Mouse (Mus musculus): ENCODE measurements around the gene Dnajc17.

The Dnajc17 gene

DNA sequence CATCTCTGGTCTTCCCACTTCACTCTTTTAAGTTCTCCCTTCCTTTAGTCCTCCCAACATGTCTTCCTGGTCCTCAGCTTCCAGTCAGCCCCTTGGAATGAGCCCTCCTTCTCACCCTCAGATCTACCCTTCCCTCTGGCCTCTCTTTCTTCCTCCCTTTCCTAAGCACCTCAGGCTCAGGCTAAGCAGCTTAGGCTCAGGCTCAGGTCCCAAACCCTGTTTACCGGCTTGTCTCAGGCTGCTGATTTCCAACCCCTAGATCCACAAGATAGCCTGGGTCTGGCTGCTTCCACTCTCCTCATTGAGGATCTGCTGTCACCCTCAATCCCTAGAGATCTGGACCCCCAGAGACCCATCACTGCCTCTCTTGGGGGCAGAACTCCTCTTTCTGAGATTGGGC lies 10.5 kb downstream of the Dnajc17 start:
- no peak for DNase-seq (ENCODE audit: low read depth, low spot score)

DNA sequence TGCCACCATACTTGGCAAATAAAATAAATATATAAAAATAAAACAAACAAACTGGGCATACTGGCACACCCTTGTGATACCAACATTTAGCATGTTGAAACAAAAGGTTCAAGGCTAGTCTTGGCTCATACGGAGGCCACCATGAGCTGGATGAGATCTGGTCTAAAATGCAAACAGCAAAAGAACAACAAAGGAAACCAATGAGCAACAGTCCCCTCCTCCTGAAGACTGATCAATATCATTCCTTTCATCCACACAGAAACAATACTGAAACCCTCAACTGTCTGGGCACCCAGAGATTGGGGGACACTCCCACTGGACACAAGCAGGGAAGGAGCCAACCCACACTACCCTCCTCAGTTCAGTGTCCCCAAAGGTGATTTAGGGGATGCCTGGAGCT lies 11.1 kb downstream of the Dnajc17 start:
- no peak for DNase-seq (ENCODE audit: low read depth, low spot score)

DNA sequence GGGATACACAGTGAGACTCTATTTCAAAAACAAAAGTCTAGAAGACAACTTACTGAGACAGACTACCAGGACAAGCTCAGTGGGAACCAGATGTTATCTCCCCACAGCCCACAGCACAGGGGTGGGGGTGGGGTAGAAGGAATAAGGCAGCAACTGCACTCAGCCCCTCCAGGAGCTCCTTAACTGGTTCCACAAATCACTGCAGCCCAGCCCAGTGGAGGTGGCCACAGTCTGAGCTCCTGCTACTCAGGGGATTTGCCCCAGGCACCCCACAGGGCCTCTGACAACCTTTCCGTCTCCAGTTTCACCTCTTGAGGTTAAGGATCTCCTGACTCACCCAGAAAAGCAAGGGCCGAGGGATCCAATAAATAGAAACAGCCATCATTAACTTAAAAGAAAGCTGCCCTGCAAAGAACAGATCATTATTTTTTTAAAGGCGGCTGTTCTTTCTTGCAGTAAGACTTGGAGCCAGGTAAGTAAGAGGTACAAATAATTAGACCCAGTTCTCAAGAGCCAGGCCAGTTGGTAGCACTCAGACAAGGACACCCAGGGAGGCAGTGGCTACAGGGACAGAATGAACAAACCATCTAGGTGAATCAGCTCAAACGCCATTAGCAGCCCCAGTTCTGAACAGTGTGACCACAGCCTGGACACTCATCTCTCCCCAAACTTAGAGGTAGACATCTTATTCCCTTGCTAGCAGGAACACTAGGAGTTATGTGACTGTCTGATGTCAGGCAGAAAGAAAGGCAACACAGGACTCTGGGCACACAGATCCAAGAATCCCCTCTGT lies 12.1 kb downstream of the Dnajc17 start:
- no peak for DNase-seq (ENCODE audit: low read depth, low spot score)

DNA sequence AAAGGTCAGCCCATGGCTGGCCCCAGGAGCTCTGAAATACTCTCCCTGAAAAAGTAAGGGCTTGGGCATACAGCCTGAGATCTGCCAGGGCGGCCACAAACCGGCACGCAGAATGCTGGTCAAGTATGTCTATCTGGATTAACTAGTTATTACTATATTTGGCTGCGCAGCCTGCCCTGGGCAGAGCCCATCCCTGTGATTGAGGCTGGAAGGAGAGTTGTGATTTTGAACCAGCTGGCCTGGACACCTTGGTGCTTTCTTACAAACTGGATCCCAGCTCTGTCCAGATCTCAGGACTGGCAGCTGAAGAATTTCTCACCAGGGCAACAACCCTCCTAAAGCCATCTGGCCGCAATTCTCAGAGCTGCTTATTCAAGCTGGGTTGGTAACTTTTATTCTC lies 14.5 kb downstream of the Dnajc17 start:
- no peak for DNase-seq (ENCODE audit: low read depth, low spot score)

DNA sequence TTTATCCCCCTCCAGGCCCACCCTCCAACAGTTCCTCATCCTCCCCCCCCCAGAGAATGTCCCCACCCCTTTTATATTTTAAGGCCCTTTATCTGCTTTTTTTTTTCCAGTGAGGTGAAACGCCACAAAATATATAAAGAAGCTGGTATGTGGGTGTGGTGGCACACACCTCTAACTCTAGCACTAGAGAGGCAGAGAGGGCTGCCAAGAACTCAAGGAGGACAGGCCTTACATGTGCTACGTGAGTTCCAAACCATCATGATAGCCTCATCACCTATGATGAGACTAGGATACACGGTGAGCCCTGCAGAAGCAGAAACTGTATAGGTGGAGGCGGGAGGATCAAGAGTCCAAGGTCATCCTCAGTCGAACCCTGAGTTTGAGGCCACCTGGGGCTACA lies 17.6 kb downstream of the Dnajc17 start:
- no peak for DNase-seq (ENCODE audit: low read depth, low spot score)

DNA sequence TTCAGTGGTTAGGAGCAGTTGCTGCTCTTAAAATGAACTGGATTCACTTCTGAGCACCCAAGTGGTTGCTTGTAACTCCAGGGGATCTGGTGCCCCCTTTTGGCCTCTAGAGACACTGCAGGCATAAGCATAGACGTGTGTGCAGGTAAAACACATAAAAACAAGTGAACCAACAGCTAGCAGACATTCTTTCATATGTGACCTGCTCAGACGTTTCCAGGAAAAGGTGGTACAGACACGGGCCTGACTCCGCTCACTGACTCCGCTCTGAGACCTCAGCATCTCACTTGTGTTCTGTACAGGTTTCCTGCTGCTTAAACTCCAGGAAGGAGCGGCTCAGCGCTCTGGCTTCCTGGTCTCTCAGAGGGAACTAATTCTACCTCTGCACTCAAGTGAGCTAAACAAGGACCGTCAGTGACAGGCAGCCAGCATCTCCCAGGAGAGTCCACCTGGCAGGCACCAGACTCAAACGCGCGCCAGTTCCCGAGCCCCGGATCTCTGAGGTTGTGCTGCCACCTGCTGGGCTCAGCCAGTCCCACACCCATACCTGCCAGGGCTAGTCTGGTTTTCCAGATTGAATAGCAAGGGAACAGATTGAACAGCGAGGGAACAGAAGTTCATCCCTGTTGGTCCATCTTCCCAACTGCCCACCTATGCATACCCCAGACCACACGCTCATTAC lies 19.4 kb downstream of the Dnajc17 start:
- peak; percentile 73 for DNase-seq (ENCODE audit: low read depth, low spot score)

DNA sequence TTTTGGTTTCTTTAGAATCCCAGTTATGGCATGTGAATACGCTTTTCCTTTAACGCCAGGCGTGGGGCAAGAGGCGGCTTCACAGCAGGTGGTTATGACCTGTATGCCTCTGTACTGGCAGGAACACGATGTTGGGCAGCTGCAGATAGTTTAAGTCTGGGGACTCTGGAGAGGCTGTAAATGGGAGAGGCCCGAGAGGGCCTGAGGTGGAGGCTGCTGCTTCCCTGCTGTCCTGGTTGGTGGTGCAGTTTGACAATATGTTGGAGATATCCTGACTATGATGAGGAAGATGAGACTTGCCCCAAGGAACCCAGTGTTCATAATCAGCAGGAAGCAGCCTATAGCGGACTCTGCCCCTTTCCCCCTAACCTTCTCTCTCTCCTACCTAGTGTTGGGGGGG lies 25.7 kb downstream of the Dnajc17 start:
- DNase-seq (ENCODE audit: low read depth, low spot score) = no peak

DNA sequence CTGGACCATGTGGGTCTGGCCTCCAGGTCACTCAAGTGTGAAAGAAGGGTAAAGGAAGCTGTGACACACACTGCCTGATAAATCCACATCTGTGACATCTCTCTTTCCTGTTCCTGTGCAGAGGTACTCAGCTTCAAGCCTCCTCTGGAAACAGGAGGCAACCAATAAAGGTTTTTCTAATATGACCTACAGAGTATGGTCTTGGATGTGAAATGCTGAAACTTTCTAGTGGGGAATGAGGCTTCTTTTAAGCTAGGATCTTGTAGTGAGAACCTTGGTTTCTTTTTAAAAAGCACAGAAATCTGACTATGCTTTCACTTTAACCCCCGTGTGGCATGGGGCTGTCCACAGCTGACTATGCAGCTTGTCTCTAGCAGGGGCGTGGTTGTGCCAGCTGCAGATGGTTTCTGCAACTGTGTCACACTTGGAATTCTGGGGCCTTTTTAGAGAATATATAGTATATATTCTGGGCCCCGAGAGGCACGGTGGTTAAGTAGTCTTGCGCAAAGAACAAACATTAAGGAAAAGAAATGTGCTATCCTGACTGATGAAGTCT lies 31.1 kb downstream of the Dnajc17 start:
- no peak for DNase-seq (ENCODE audit: low read depth, low spot score)

DNA sequence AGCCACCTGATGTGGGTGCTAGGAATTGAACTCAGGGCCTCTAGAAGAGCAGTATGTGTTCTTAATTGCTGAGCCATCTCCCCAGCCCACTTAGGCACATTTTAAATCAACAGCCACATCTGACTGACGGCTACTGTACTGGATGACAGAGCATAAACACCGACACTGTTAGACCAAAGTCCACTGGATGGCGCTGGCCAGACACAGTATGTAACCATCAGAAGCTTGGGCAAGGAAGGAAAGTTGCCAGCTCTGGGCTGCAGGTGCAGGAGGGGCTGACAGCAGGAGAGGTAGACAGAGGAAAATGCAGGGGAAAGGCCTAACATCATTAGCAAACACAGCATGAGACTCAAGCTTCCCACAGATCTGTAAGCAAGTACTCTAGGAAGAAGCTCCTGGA lies 31.8 kb downstream of the Dnajc17 start:
- DNase-seq (ENCODE audit: low read depth, low spot score) = peak; percentile 37

DNA sequence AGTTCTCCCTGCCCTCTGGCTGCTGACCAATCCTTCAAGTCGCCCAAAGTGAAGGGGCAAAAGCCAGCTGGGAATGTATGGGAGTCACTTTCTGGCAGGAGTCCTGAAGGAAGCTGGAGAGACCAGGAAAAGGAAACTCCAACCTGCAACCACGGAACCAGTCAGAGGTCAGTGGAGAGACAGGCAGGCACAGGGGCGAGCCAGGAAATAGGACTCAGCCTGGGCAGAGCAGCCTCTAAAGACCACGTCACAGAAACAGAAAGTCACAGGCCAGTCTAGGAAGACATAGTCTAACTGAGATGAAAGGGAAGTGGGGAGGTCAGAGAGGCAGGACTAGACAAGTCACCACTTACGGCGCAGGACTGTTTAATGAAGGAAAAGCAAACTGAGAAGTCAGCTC lies 33.0 kb downstream of the Dnajc17 start:
- DNase-seq (ENCODE audit: low read depth, low spot score) = no peak

DNA sequence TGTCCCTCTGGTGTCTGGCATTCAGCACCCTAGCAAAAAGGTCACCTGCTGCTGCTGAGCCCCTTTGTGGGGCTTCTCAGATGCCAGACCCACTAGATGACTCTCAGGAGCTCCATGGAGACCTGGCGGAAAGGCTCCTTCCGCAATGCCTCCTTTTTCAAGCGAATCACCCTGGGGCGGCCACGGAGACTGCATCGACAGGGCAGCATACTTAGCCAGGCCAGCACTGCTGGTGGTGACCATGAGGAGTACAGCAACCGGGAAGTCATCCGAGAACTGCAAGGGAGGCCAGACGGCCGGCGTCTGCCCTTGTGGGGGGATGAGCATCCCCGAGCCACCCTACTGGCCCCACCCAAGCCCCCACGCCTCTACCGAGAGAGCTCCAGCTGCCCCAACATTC lies 33.7 kb downstream of the Dnajc17 start:
- DNase-seq (ENCODE audit: low read depth, low spot score) = no peak

DNA sequence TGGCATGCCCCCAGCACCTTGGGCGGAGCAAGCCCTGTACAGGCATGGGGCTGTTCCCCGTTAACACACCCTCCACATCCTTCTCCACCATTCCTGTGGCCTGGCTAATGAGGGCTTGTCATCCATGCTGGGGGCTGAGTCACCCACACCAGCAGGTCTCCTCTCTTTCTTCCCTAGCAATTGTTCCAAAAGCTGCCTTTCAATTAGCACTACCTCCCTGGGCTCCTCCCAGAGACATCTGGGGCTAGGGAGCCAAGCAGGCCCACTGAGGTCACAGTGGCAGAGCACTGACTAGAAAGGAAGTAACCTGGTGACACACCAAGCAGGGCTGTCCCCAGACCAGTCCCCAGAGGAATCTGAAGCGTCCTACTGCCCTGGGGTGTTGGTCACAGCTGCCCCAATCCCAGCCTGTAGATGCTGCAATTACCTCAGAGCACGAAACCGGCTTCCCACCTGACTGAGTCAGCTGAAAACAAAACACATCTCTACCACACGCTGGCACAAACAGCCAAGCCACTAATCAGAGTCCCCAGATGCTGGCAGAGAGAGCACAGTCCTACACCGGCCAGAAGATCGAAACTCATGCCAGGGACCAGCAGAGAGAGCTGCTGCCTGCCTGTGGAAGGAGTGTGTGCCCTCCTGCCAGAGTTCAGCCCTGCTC lies 34.5 kb downstream of the Dnajc17 start, which contains the start of gene Gm14137:
Gene Gm14137, plus strand, starts transcription at position 519 of the 661 bp plus-strand sequence.
- no peak for DNase-seq (ENCODE audit: low read depth, low spot score)

DNA sequence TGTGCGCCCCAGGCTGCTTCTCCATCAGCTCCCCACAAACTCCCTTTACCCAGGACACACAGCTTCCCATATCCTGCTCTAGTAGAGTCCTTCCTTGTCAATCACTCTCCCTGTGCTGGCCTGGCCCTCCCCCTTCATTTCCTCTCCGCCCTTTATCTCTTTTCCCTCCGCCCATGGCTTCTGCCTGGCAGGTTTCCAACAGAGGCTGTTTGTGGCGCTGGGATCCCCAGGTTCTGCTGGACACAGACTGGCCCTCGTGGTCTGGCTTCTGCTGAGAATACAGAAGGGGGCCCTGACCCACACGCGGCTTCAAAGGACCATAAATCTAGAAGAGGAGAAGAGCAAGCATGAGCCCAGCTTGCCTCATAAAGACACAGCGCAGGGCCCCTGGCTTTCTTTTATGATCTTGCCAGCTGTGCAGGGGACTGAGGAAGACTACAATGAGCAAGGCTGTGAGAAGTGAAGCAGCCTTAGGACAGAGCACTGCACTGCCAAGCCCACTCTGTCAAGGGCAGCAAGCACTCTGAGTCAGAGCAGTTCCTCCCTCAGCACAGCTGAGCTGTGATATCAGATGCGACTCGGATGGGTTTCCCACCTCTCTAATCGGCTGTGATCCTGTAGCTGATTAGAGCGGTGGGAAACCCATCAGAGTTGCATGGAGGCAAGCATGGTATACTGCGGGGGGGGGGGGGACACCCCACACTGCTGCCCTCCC lies 35.6 kb downstream of the Dnajc17 start:
- no peak for DNase-seq (ENCODE audit: low read depth, low spot score)

DNA sequence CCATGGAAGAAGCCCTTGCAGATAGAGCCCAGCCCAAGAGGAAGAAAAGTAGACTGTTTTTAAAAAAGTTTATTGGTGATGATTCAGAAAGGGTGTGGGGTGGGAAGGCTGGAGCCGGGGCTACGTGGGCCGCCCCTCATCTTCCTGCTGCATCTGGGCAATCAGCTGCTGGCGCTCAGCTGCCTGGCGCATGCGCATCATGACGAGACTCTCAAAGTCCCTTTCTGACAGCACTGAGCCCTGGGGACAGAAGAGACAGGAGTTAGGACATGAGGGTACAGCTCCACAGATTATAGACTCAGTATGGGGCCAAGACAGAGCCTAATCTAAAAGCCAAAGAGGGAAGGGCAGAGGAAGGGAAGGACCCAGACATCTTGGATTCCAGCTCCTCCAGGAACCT lies 36.1 kb downstream of the Dnajc17 start:
- DNase-seq (ENCODE audit: low read depth, low spot score) = no peak

DNA sequence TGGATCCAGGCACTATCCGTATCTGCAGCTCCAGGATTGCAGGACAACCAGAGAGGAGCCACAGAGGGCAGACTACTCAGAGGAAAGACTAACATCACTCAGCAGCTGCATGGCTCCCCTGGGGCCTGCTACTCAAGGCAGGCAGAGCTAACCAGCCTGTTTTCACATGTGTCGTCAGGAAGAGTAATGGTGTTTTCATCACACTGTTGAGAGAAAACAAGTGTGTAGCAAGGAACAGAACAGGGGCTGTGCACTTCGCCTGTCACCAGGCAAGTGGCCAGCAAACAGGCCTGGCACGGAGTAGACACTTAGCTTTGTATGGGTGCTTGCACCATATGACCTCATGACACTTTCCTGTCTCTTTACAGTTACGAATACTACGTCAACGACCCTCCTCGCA lies 37.0 kb downstream of the Dnajc17 start:
- no peak for DNase-seq (ENCODE audit: low read depth, low spot score)

DNA sequence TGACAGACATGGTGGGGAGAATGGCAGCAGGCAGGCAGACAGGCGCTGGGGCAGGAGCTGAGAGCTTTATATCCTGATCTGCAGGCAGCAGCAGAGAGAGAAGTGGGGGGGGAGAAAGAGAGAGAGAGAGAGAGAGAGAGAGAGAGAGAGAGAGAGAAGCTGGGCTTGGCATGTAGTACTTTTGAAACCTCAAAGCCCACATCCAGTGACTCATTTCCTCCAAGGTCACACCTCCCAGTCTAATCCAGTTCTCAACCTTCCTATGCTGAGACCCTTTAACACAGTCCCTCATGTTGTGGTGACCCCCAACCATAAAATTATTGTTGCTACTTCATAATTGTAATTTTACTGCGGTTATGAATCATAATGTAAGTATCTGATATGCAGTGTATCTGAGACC lies 38.3 kb downstream of the Dnajc17 start:
- no peak for DNase-seq (ENCODE audit: low read depth, low spot score)

DNA sequence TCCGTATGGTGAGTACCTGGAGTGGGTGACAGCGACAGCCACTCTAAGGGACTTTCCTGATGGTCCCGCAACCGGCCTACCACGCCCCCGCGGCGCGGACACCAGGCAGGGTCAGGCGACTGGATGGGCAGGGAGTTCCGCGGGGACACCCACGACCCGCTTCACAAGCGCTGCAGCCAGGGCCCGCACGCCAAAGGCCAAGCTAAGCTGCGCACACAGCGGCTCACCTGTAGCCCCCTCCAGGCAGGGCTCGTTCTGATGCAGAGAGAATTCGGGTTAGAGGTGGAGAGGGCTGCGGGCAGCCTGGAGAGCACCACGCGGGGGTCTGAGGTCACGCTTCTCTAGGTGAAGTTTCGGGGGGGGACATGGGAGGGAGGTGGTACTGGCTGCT lies 40.7 kb downstream of the Dnajc17 start:
- no peak for DNase-seq (ENCODE audit: low read depth, low spot score)

DNA sequence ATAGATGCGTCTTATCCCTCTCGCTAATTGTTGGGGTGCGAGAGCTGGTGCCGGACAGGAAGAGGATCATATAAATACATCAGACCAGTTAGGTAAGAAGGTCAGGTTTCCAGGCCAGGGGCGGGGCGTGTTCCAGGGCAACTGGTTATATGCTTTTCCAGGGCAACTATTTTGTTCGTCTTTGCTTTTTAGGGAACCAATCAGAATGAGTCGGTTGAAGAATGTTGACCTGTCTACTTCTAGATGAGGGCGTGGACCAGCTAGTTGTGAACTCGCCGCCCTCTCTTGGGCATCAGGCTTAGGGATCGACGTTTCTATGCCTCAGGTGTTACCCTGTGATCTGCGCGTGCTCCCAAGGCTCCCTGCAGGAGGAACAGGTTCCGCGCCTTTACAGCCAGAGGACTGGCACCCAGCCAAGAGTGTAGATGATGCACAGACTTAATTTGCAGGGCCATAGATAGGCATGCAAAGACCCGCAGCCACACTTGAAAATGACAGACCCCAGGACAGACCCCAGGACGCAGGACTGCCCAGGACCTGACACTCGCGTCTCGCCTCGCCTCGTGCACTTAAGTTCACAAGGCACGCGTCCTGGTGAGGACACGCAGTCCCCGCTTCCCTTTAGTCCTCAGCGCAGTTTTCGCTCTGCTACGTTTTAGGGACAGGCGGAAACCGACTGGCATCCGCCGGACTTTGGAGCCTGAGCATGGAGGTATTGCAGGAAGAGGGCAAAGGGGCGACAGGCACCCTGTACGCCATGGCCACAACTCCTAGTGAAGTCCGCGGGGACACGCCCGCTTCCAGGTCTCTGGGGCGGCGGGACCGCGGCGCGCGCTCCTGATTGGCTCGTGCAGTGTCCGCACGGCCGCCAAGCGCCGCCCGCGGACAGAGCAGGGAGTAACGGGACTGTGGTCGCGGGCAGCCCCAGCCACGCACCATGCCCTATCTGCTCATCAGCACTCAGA lies 41.4 kb downstream of the Dnajc17 start, which contains the start of gene Gchfr:
Gene Gchfr, plus strand, starts transcription at position 873 of the 965 bp plus-strand sequence.
- peak; percentile 54 for DNase-seq (ENCODE audit: low read depth, low spot score)

DNA sequence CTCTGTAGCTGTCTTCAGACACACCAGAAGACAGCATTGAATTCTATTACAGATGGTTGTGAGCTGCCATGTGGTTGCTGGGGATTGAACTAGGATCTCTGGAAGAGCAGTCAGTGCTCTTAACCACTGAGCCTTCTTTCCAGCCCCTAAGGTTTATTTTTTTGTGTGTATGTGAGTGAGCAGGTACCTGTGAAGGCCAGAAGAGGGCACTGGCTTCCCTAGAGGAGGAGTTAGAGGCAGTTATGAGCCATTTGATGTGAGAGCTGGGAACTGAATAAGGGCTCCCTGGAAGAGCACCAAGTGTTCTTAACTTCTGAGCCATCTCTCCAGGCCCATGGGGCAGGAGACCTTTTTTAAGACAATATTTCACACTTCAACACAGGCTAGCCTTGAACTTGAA lies 43.2 kb downstream of the Dnajc17 start:
- DNase-seq (ENCODE audit: low read depth, low spot score) = peak; percentile 61

DNA sequence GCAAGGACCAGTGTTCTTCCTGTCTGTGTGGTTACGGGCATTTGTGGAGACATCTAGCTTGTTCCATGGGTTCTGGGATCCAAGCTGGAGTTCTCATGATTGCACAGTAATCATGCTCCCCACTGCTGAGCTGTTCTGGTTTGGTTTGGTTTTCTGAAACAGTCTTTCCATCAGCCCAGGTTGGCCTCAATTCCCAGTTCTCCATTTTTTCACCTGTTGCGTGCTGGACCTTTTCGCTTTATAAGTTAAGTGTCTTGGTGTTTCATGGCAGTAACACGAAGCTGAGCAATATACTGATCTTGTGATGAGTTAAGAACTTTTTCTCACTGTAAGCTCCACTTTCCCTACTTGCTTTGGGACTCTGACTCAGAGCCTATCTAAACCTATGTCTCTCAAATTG lies 44.6 kb downstream of the Dnajc17 start:
- no peak for DNase-seq (ENCODE audit: low read depth, low spot score)

DNA sequence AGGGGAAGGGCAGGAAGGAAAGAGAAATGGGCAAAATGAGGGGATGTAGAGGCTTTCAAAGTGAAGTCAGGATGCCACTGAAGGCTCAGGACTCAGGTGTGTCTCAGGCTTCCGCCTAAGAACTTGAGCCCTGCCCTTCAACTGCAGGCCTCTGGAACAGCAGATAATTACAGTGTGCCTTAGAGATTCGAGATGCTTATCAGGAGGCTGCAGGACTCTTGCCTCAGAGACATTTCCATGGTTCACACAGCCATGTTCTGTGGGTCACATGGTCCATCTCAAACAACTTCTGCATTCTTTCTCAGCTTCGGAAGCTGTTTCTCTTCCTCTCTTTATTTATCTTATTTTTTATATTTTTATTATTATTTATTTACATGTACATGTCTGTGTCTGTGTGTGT lies 45.5 kb downstream of the Dnajc17 start:
- DNase-seq (ENCODE audit: low read depth, low spot score) = no peak
